13 mouse cellular contexts compared by ENCODE assay signal in the genomic region with DNA sequence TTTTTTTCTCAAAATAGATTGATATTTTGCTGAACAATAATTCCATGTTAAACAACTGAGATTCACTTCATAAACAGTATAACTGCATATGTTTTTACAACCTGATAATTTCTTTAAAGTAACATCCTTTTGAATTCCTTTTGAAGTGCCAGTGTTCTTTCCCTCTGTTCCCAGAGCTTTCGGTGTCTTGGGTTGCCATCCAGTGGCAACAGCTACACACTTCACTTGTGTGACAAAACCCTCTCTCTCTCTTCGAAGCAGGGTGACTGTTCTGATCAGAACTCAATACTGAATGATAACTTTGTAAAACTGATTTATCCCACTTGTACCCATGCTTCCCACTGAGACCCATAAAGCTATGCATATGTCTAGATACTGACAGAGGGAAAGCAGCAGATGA.
DNase-seq lines count a peak whose midpoint lies in the region; ATAC-seq and TF ChIP-seq lines count a peak whose summit lies in the region.
"Had no signal": no experiment of that assay in that cellular context is flagged by ENCODE, and none has a peak within 500 bp of the region (broad histone marks: within the 10 kb centered on the region; RNA-seq: fewer than 3 reads in every experiment).

No protein-coding gene starts in this region.

- ATAC-seq in kidney, postnatal 0 days (replicated peaks; ENCODE audit: low FRiP score, low read depth) = no peak
- no peak for ATAC-seq in kidney, embryonic 14.5 days (ENCODE audit: low FRiP score, low TSS enrichment)
- ATAC-seq in stomach, postnatal 0 days (ENCODE audit: low FRiP score, low TSS enrichment) = no peak

- peak; percentile 3 to 6 for DNase-seq in cerebellum, postnatal 14 days
- DNase-seq in cerebellum, adult 11 months = no peak
- peak; percentile 42 for DNase-seq in kidney, postnatal 0 days (ENCODE audit: low spot score)
- peak; percentile 10 to 16 for DNase-seq in right cerebral cortex, adult 2 months (ENCODE audit: low spot score in 2 of 2)
- no peak for DNase-seq in right cerebral cortex, postnatal 25 days
- no peak for DNase-seq in stomach, postnatal 0 days (ENCODE audit: low spot score)
- DNase-seq in spleen, adult 18-20 months = no peak
- DNase-seq: adrenal gland, adult 8-10 months; cerebellum, postnatal 25 days; liver, embryonic 13.5 days had no signal

- H3K4me2 ChIP-seq in kidney, postnatal 0 days (ENCODE audit: low read length) = no peak overlapping the region
- H3K4me2 ChIP-seq in kidney, embryonic 14.5 days (replicated peaks; ENCODE audit: low read depth, low read length) = no peak overlapping the region
- no peak overlapping the region for H3K4me2 ChIP-seq in stomach, postnatal 0 days (replicated peaks; ENCODE audit: low read depth)
- H3K4me2 ChIP-seq: heart, embryonic 12.5 days; liver, embryonic 13.5 days had no signal

- H3K9ac ChIP-seq in kidney, postnatal 0 days (ENCODE audit: low read depth, low read length) = no peak overlapping the region
- H3K9ac ChIP-seq in kidney, embryonic 14.5 days (ENCODE audit: low read depth, low read length) = no peak overlapping the region
- no peak overlapping the region for H3K9ac ChIP-seq in stomach, postnatal 0 days (ENCODE audit: low read length)
- H3K9ac ChIP-seq: heart, embryonic 12.5 days; liver, embryonic 13.5 days had no signal

- H3K4me1 ChIP-seq in kidney, postnatal 0 days (replicated peaks; ENCODE audit: insufficient read depth, low read length) = no peaks in the 10 kb centered on the region
- no peaks in the 10 kb centered on the region for H3K4me1 ChIP-seq in kidney, embryonic 14.5 days (ENCODE audit: control insufficient read depth, insufficient read depth, low read length)
- H3K4me1 ChIP-seq in stomach, postnatal 0 days (replicated peaks; ENCODE audit: control insufficient read depth, insufficient read depth) = no peaks in the 10 kb centered on the region
- H3K4me1 ChIP-seq: heart, embryonic 12.5 days; liver, embryonic 13.5 days; megakaryocyte, embryonic 14.5 days had no signal

- no peak overlapping the region for H3K27ac ChIP-seq in kidney, postnatal 0 days
- no peak overlapping the region for H3K27ac ChIP-seq in kidney, embryonic 14.5 days (ENCODE audit: low read depth, low read length)
- H3K27ac ChIP-seq in stomach, postnatal 0 days (replicated peaks) = no peak overlapping the region
- H3K27ac ChIP-seq: liver, embryonic 13.5 days had no signal

- no peaks in the 10 kb centered on the region for H3K27me3 ChIP-seq in kidney, postnatal 0 days (ENCODE audit: insufficient read depth, low read length)
- H3K27me3 ChIP-seq in kidney, embryonic 14.5 days (ENCODE audit: control insufficient read depth, insufficient read depth, low read length) = no peaks in the 10 kb centered on the region
- H3K27me3 ChIP-seq in stomach, postnatal 0 days (ENCODE audit: control insufficient read depth, insufficient read depth, low read length) = no peaks in the 10 kb centered on the region
- H3K27me3 ChIP-seq: heart, embryonic 12.5 days; liver, embryonic 13.5 days; megakaryocyte, embryonic 14.5 days had no signal

- WGBS in kidney, postnatal 0 days = 64% methylated on average over 2 of the region's 2 CpGs
- 64% methylated on average over 2 of the region's 2 CpGs for WGBS in kidney, embryonic 14.5 days
- WGBS in stomach, postnatal 0 days = 53% methylated on average over 2 of the region's 2 CpGs

- no peak overlapping the region for H3K4me3 ChIP-seq in kidney, postnatal 0 days (replicated peaks; ENCODE audit: low read depth, low read length)
- H3K4me3 ChIP-seq in kidney, embryonic 14.5 days (ENCODE audit: low read length) = no peak overlapping the region
- no peak overlapping the region for H3K4me3 ChIP-seq in stomach, postnatal 0 days (ENCODE audit: low read depth, low read length)
- H3K4me3 ChIP-seq: heart, embryonic 12.5 days; liver, embryonic 13.5 days; megakaryocyte, embryonic 14.5 days had no signal

- H3K36me3 ChIP-seq in kidney, postnatal 0 days (ENCODE audit: insufficient read depth, low read length) = no peaks in the 10 kb centered on the region
- no peaks in the 10 kb centered on the region for H3K36me3 ChIP-seq in kidney, embryonic 14.5 days (ENCODE audit: control insufficient read depth, insufficient read depth, low read length)
- H3K36me3 ChIP-seq in stomach, postnatal 0 days (ENCODE audit: control insufficient read depth, insufficient read depth, low read length) = no peaks in the 10 kb centered on the region
- H3K36me3 ChIP-seq: heart, embryonic 12.5 days; liver, embryonic 13.5 days had no signal

- TF ChIP-seq CTCF in kidney, postnatal 0 days (IDR thresholded peaks at IDR 0.05; ENCODE audit: low read depth) = peak; percentile 66
- TF ChIP-seq CTCF in stomach, postnatal 0 days (IDR thresholded peaks at IDR 0.05; ENCODE audit: low read depth) = peak; percentile 44

- no peak for TF ChIP-seq EP300 in stomach, postnatal 0 days (optimal IDR thresholded peaks at IDR 0.05)

- no peaks in the 10 kb centered on the region for H3K9me3 ChIP-seq in kidney, postnatal 0 days (replicated peaks; ENCODE audit: low read length)
- H3K9me3 ChIP-seq in kidney, embryonic 14.5 days (ENCODE audit: control insufficient read depth, low read length) = no peaks in the 10 kb centered on the region
- H3K9me3 ChIP-seq in stomach, postnatal 0 days (ENCODE audit: control insufficient read depth, low read length) = no peaks in the 10 kb centered on the region
- H3K9me3 ChIP-seq: heart, embryonic 12.5 days; liver, embryonic 13.5 days; megakaryocyte, embryonic 14.5 days had no signal

Comparison
In these comparisons a context has a peak if more than half of its experiments do, and no peak if none do; other contexts are left out.
1. DNase-seq: peak in cerebellum, postnatal 14 days (2 of 2), kidney, postnatal 0 days (single experiment) and right cerebral cortex, adult 2 months (2 of 2); none in cerebellum, adult 11 months (single experiment), right cerebral cortex, postnatal 25 days (single experiment), stomach, postnatal 0 days (single experiment) and spleen, adult 18-20 months (0 of 2).